Mouse (Mus musculus) hindbrain, embryonic 11.5 days (tissue): Measurements from ENCODE around the gene Smurf2. TPM values are rescaled to one million over a fixed set of nuclear protein-coding genes. Genes with fewer than 3 reads are reported as not detected.

Experiments
- ATAC-seq: fragments of 200-750 bp; cut with Nextera tagmentation; 2 replicates; pipeline ENCODE4 v1.8.0; 2017; ENCODE audit warnings: mild to moderate bottlenecking, moderate TSS enrichment, moderate library complexity; ENCODE audit not compliant: low FRiP score
- DNase-seq: peaks from one replicate; pipeline ENCODE4 v3.0.0-alpha.2; 2015; ENCODE audit warnings: low spot score
- H3K27ac ChIP-seq: fragments of 300-500 bp; sonication (generic); 2 replicates; pipeline ENCODE4 v1.5.1; 2014; ENCODE audit warnings: mild to moderate bottlenecking, low read depth, low read length
- H3K27me3 ChIP-seq: fragments of 300-500 bp; sonication (generic); 2 replicates; pipeline ENCODE4 v1.6.1; 2014; ENCODE audit warnings: mild to moderate bottlenecking, low read length, moderate library complexity, mixed read lengths; ENCODE audit not compliant: control insufficient read depth, insufficient read depth
- H3K36me3 ChIP-seq: fragments of 300-500 bp; sonication (generic); 2 replicates; pipeline ENCODE4 v1.6.1; 2014; ENCODE audit warnings: mild to moderate bottlenecking, low read length, moderate library complexity, mixed read lengths; ENCODE audit not compliant: control insufficient read depth, insufficient read depth
- H3K4me1 ChIP-seq: fragments of 300-500 bp; sonication (generic); replicated peaks from 2 replicates; pipeline ENCODE4 v1.6.1; 2014; ENCODE audit warnings: low read length, mixed read lengths; ENCODE audit not compliant: control insufficient read depth, insufficient read depth
- H3K4me2 ChIP-seq: fragments of 300-500 bp; sonication (generic); replicated peaks from 2 replicates; pipeline ENCODE4 v1.6.1; 2014; ENCODE audit warnings: mild to moderate bottlenecking, low read depth, low read length
- H3K4me3 ChIP-seq: fragments of 300-500 bp; sonication (generic); 2 replicates; pipeline ENCODE4 v1.5.1; 2014; ENCODE audit warnings: low read depth, low read length
- H3K9ac ChIP-seq: fragments of 300-500 bp; sonication (generic); 2 replicates; pipeline ENCODE4 v1.6.1; 2014; ENCODE audit warnings: low read depth, low read length
- H3K9me3 ChIP-seq: fragments of 300-500 bp; sonication (generic); 2 replicates; pipeline ENCODE4 v1.6.1; 2016; ENCODE audit warnings: low read length; ENCODE audit not compliant: control insufficient read depth
- WGBS: fragments of 180-500 bp; shearing (Covaris S2); extraction: QIAGEN DNeasy Blood & Tissue Kit; methylation state at CpG from one replicate; pipeline ENCODE4 v1.1.7; 2014; 5-methylcytosine and 5-hydroxymethylcytosine counted together
- polyA plus RNA-seq: library from polyadenylated mRNA; unstranded; fragments of >200 nt; fragmentation: Nextera tagmentation; extraction: Ambion mirVana; gene quantifications from 2 replicates; pipeline ENCODE4 v1.2.1, GENCODE M21; 2014

Smurf2 gene
- polyA plus RNA-seq, 1 experiment from 2014 or later, result 25.0 TPM

- no peaks in the 10 kb centered on the region for H3K27me3 ChIP-seq
- no peak overlapping the region for H3K4me3 ChIP-seq
- H3K9me3 ChIP-seq, result no peaks in the 10 kb centered on the region
- H3K4me1 ChIP-seq, result no peaks in the 10 kb centered on the region
- ATAC-seq (no peak), DNase-seq (no peak)
- H3K36me3 ChIP-seq, result no peaks in the 10 kb centered on the region
- H3K9ac ChIP-seq, result no peak overlapping the region
- H3K4me2 ChIP-seq, result no peak overlapping the region
- no peak overlapping the region for H3K27ac ChIP-seq
- WGBS, result 90% methylated on average over 6 of the region's 6 CpGs
Observed at GRCm38 (mm10) chr11:106872650-106873049, 47.9 kb downstream of the Smurf2 start.

DNA sequence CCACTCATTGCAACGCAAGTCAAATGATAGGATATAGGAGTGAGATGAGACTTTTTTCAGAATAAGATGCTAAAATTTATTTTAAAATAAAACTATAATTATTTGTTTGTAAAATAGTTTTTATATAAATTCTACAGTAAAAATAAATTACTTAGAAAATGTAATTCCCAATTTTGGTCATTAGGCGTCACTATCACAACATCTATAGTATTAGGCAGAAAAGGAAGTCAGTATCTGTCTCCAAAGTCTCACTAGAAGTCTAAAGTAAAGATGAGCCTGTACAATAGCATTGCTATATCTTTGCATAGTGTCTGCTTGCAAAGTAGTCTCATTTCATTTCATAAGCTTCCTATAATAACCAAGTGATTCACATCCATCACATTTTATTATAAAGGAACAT lies 69.1 kb downstream of the Smurf2 start:
- DNase-seq (peak; percentile 6), ATAC-seq (no peak)
- Histone ChIP-seq H3K4me2 (no peak overlapping the region), H3K36me3 (0 out of 2 replicates have a peak, but pooled peaks cover 2% of the 10 kb centered on the region), H3K4me3 (no peak overlapping the region), H3K27ac (no peak overlapping the region), H3K9ac (no peak overlapping the region), H3K27me3 (no peaks in the 10 kb centered on the region), H3K9me3 (no peaks in the 10 kb centered on the region), H3K4me1 (no peaks in the 10 kb centered on the region)
- 68% methylated on average over 2 of the region's 2 CpGs for WGBS

- no peak overlapping the region for H3K9ac ChIP-seq
- H3K36me3 ChIP-seq, result no peaks in the 10 kb centered on the region
- no peak overlapping the region for H3K4me2 ChIP-seq
- DNase-seq (no peak), ATAC-seq (no peak)
- no peaks in the 10 kb centered on the region for H3K4me1 ChIP-seq
- 85% methylated on average over 3 of the region's 3 CpGs for WGBS
- H3K9me3 ChIP-seq, result no peaks in the 10 kb centered on the region
- H3K4me3 ChIP-seq, result no peak overlapping the region
- H3K27me3 ChIP-seq, result no peaks in the 10 kb centered on the region
- H3K27ac ChIP-seq, result no peak overlapping the region
Observed at GRCm38 (mm10) chr11:106842002-106842401, 78.5 kb downstream of the Smurf2 start.

GRCm38 (mm10) chr11:106828079-106828478 lies 92.4 kb downstream of the Smurf2 start:
- WGBS, result 95% methylated on average over 7 of the region's 7 CpGs
- no peak overlapping the region for H3K4me3 ChIP-seq
- no peak overlapping the region for H3K4me2 ChIP-seq
- DNase-seq, result no peak
- H3K36me3 ChIP-seq, result peaks cover 9% of the 10 kb centered on the region
- no peaks in the 10 kb centered on the region for H3K4me1 ChIP-seq
- H3K27me3 ChIP-seq, result no peaks in the 10 kb centered on the region
- H3K9me3 ChIP-seq, result no peaks in the 10 kb centered on the region
- no peak for ATAC-seq
- H3K27ac ChIP-seq, result no peak overlapping the region
- H3K9ac ChIP-seq, result no peak overlapping the region

DNA sequence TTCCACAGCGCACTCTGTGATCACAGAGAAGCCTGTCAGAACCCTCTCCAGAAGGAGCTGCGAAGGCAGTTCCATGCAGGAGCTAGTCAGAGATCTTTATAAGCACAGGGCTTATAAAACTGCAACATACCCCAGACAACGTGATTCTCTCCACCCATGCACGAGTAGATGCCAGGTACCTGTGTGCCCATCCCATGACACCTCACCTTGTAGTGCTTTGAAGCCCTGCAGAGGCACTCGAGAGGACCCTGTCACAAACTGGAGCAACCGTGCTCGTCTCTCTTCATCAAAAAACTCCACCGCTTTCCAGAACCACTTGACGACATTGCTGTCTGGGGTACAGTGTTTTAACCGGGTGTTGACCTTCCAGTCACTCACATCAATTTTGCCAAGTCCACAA lies 96.1 kb downstream of the Smurf2 start:
- 93% methylated on average over 10 of the region's 10 CpGs for WGBS
- H3K4me3 ChIP-seq, result no peak overlapping the region
- ATAC-seq, result no peak

GRCm38 (mm10) chr11:106823741-106824140 lies 96.8 kb downstream of the Smurf2 start:
- H3K36me3 ChIP-seq, result peaks cover 13% of the 10 kb centered on the region; the same call in 1 of the 2 replicates
- 94% methylated on average over 8 of the region's 8 CpGs for WGBS
- H3K9ac ChIP-seq, result no peak overlapping the region

More for the DNA sequence above, 96.1 kb downstream of the Smurf2 start:
- no peak for DNase-seq
- H3K4me1 ChIP-seq, result no peaks in the 10 kb centered on the region
- H3K27me3 ChIP-seq, result no peaks in the 10 kb centered on the region
- no peak overlapping the region for H3K27ac ChIP-seq
- peaks cover 11% of the 10 kb centered on the region; the same call in 1 of the 2 replicates for H3K36me3 ChIP-seq
- no peaks in the 10 kb centered on the region for H3K9me3 ChIP-seq
- H3K4me2 ChIP-seq, result no peak overlapping the region
- H3K9ac ChIP-seq, result no peak overlapping the region

GRCm38 (mm10) chr11:106822911-106823310 lies 97.6 kb downstream of the Smurf2 start:
- Histone ChIP-seq H3K4me2 (no peak overlapping the region), H3K36me3 (peaks cover 13% of the 10 kb centered on the region; the same call in 1 of the 2 replicates), H3K4me1 (no peaks in the 10 kb centered on the region), H3K27ac (no peak overlapping the region), H3K9me3 (no peaks in the 10 kb centered on the region), H3K27me3 (no peaks in the 10 kb centered on the region), H3K4me3 (no peak overlapping the region), H3K9ac (no peak overlapping the region)
- 87% methylated on average over 5 of the region's 5 CpGs for WGBS
- ATAC-seq (no peak), DNase-seq (no peak)

More at GRCm38 (mm10) chr11:106823741-106824140, 96.8 kb downstream of the Smurf2 start:
- ATAC-seq (no peak), DNase-seq (no peak)
- H3K4me2 ChIP-seq, result no peak overlapping the region
- H3K4me3 ChIP-seq, result no peak overlapping the region
- no peaks in the 10 kb centered on the region for H3K9me3 ChIP-seq
- no peaks in the 10 kb centered on the region for H3K27me3 ChIP-seq
- no peak overlapping the region for H3K27ac ChIP-seq
- H3K4me1 ChIP-seq, result no peaks in the 10 kb centered on the region

GRCm38 (mm10) chr11:106822491-106822890 lies 98.0 kb downstream of the Smurf2 start:
- no peak overlapping the region for H3K4me3 ChIP-seq
- no peaks in the 10 kb centered on the region for H3K4me1 ChIP-seq
- WGBS, result 94% methylated on average over 8 of the region's 8 CpGs
- no peaks in the 10 kb centered on the region for H3K27me3 ChIP-seq
- H3K4me2 ChIP-seq, result no peak overlapping the region
- H3K9ac ChIP-seq, result no peak overlapping the region
- H3K36me3 ChIP-seq, result peaks cover 13% of the 10 kb centered on the region; the same call in 1 of the 2 replicates
- DNase-seq (no peak), ATAC-seq (no peak)
- no peaks in the 10 kb centered on the region for H3K9me3 ChIP-seq
- no peak overlapping the region for H3K27ac ChIP-seq

DNA sequence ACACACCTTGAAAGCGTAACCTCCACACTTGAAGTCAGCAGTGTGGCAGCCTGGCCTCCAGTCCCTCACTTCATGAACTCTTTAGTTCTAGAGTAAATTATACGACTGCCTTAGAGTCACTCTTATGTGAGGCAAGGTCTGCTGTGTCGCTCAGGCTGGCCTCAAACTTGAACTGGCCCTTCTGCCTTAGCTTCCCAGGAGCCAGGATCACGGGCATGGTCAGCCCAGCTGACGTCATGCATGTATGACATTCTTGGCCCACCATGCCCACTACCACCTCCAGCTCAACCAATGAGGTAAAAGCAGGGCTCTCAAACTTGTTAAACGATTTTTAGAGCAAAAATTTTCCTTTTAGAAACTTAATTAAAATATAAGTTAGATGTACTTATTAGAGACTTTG lies 99.1 kb downstream of the Smurf2 start:
- H3K27ac ChIP-seq, result no peak overlapping the region
- H3K9me3 ChIP-seq, result no peaks in the 10 kb centered on the region
- H3K36me3 ChIP-seq, result peaks cover 13% of the 10 kb centered on the region; the same call in 1 of the 2 replicates
- WGBS, result 92% methylated on average over 6 of the region's 6 CpGs
- no peak overlapping the region for H3K9ac ChIP-seq
- H3K4me2 ChIP-seq, result no peak overlapping the region
- H3K4me1 ChIP-seq, result no peaks in the 10 kb centered on the region
- no peak overlapping the region for H3K4me3 ChIP-seq
- DNase-seq (no peak), ATAC-seq (no peak)
- H3K27me3 ChIP-seq, result no peaks in the 10 kb centered on the region
